In genomic region chr1:74437702-74438427, GRCm38 (mm10) we compare ENCODE assay signal across 9 mouse cellular contexts. TPM values are rescaled to one million over a fixed set of nuclear protein-coding genes. Genes with fewer than 3 reads are reported as not detected.
DNase-seq lines count a peak whose midpoint lies in the region; ATAC-seq lines count a peak whose summit lies in the region.
"Had no signal": no experiment of that assay in that cellular context is flagged by ENCODE, and none has a peak within 500 bp of the region (broad histone marks: within the 10 kb centered on the region; RNA-seq: fewer than 3 reads in every experiment).

No protein-coding gene starts in this region.

- H3K4me3 ChIP-seq in kidney, embryonic 14.5 days (ENCODE audit: low read length) = no peak overlapping the region
- H3K4me3 ChIP-seq in midbrain, embryonic 15.5 days = no peak overlapping the region
- H3K4me3 ChIP-seq: embryonic facial prominence, embryonic 13.5 days; liver, embryonic 15.5 days had no signal

- peaks cover 63% of the 10 kb centered on the region for H3K36me3 ChIP-seq in kidney, embryonic 14.5 days (ENCODE audit: control insufficient read depth, insufficient read depth, low read length)
- H3K36me3 ChIP-seq in midbrain, embryonic 15.5 days (replicated peaks) = peaks cover 33% of the 10 kb centered on the region

- H3K4me2 ChIP-seq in kidney, embryonic 14.5 days (replicated peaks; ENCODE audit: low read depth, low read length) = no peak overlapping the region
- H3K4me2 ChIP-seq in midbrain, embryonic 15.5 days = no peak overlapping the region
- H3K4me2 ChIP-seq: embryonic facial prominence, embryonic 13.5 days; liver, embryonic 15.5 days had no signal

- peak; percentile 25 to 63 for DNase-seq in right cerebral cortex, postnatal 36 days (ENCODE audit: low spot score in 2 of 2)
- DNase-seq in right cerebral cortex, postnatal 14 days = no peak
- DNase-seq in adrenal gland, postnatal 14 days = peak; percentile 87
- DNase-seq in heart, postnatal 25 days (ENCODE audit: low spot score) = peak; percentile 19
- DNase-seq in retina, postnatal 7 days (ENCODE audit: low read depth, low spot score) = peak; percentile 64

- no peak overlapping the region for H3K27ac ChIP-seq in kidney, embryonic 14.5 days (ENCODE audit: low read depth, low read length)
- no peak overlapping the region for H3K27ac ChIP-seq in midbrain, embryonic 15.5 days
- H3K27ac ChIP-seq: embryonic facial prominence, embryonic 13.5 days; liver, embryonic 15.5 days had no signal

- ATAC-seq in kidney, embryonic 14.5 days (ENCODE audit: low FRiP score, low TSS enrichment) = no peak
- ATAC-seq in midbrain, embryonic 15.5 days (replicated peaks) = no peak

- intact Hi-C loops in heart, postnatal 25 days (cut with DNase I) = no loop called here

- H3K27me3 ChIP-seq in kidney, embryonic 14.5 days (ENCODE audit: control insufficient read depth, insufficient read depth, low read length) = no peaks in the 10 kb centered on the region
- H3K27me3 ChIP-seq in midbrain, embryonic 15.5 days (replicated peaks) = no peaks in the 10 kb centered on the region
- H3K27me3 ChIP-seq: embryonic facial prominence, embryonic 13.5 days; liver, embryonic 15.5 days had no signal

- H3K4me1 ChIP-seq in kidney, embryonic 14.5 days (ENCODE audit: control insufficient read depth, insufficient read depth, low read length) = no peaks in the 10 kb centered on the region
- no peaks in the 10 kb centered on the region for H3K4me1 ChIP-seq in midbrain, embryonic 15.5 days
- H3K4me1 ChIP-seq: embryonic facial prominence, embryonic 13.5 days had no signal

- no peak overlapping the region for H3K9ac ChIP-seq in kidney, embryonic 14.5 days (ENCODE audit: low read depth, low read length)
- H3K9ac ChIP-seq in midbrain, embryonic 15.5 days = no peak overlapping the region
- H3K9ac ChIP-seq: embryonic facial prominence, embryonic 13.5 days; liver, embryonic 15.5 days had no signal

- 77% methylated on average over 8 of the region's 8 CpGs for WGBS in kidney, embryonic 14.5 days
- 80% methylated on average over 8 of the region's 8 CpGs for WGBS in midbrain, embryonic 15.5 days

- no peaks in the 10 kb centered on the region for H3K9me3 ChIP-seq in kidney, embryonic 14.5 days (ENCODE audit: control insufficient read depth, low read length)
- H3K9me3 ChIP-seq in midbrain, embryonic 15.5 days = no peaks in the 10 kb centered on the region
- H3K9me3 ChIP-seq: embryonic facial prominence, embryonic 13.5 days; liver, embryonic 15.5 days had no signal

RNA-seq across cellular contexts. Expression of gene Vil1, which starts 28.7 kb away (rescaled TPM):
- 2.4 and 3.0 TPM in 2 replicates for total RNA-seq in adrenal gland, postnatal 14 days (2021)
- total RNA-seq in heart, postnatal 25 days (2021) = 1 to 10 TPM in 1 of 2 experiments, under 1 TPM in 1; 0.57 to 1.0 TPM
- polyA plus RNA-seq in kidney, embryonic 14.5 days (2014; fragmentation: Nextera tagmentation; extraction: Ambion mirVana) = 2.8 and 6.7 TPM in 2 replicates
- polyA plus RNA-seq in midbrain, embryonic 15.5 days (2015; fragmentation: Nextera tagmentation; extraction: Ambion mirVana) = 0.22 and 0.41 TPM in 2 replicates

RNA-seq across cellular contexts. Expression of gene Ctdsp1, which starts 46.6 kb away (rescaled TPM):
- total RNA-seq in adrenal gland, postnatal 14 days (2021) = 128 and 130 TPM in 2 replicates
- 100 to 1,000 TPM; 123 to 139 TPM for total RNA-seq in heart, postnatal 25 days (2021)
- 66.7 and 86.0 TPM in 2 replicates for polyA plus RNA-seq in kidney, embryonic 14.5 days (2014; fragmentation: Nextera tagmentation; extraction: Ambion mirVana)
- 14.3 and 17.4 TPM in 2 replicates for polyA plus RNA-seq in midbrain, embryonic 15.5 days (2015; fragmentation: Nextera tagmentation; extraction: Ambion mirVana)
